Mouse (Mus musculus) mouse embryonic stem cell (cell line): ENCODE results near the gene Vmn1r69.

ENCODE experiments used
- in situ Hi-C, 2 experiments: fragments of 300-500 bp; cut with MboI; formaldehyde crosslinking; loops; 1 replicate in 1 of 2; 3 replicates in 1 of 2; pipeline ENCODE4 v1.14.3; 2019 to 2020; ENCODE audit warnings: low sequenced_read_pairs in 2 of 2, low pct_unique_long_range_greater_than_20kb in 1 of 2, mixed read lengths in 1 of 2; ENCODE audit not compliant: unreplicated experiment in 1 of 2

Vmn1r69 gene

DNA sequence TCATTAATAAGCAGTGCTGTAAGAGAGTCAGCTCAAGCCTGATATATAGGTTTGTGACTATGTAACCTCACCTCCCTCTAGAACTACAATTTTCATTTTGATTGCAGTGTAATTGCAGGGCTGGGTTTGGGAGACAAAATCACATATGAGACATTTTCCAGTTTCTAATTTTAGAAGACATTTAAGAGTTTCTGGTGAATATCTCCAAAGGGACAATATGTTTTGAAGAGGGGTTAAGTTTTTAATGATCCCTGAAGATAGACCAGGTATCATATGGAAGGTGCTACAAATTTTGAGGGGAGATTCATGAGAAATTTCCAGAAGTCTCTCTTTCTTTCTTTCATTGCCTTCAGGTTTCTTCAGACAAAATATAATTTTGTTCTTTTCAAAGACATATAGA, at the start of gene Vmn1r69:
TSS of gene Vmn1r69 (minus strand) at position 101 of the 400 bp plus-strand sequence.
- in situ Hi-C loops = no loop called here

GRCm38 (mm10) chr7:10631232-10631631, 17.8 kb upstream of the Vmn1r69 start, which contains the start of gene Vmn1r70:
TSS of gene Vmn1r70 (plus strand) at chr7:10631532.
- in situ Hi-C loops = loop anchor here in 1 of 2 experiments (25.0 kb wide), 1 partner anchor 106 kb away; no protein-coding TSS in a partner anchor

- in situ Hi-C loops = loop anchor here in 1 of 2 experiments (25.0 kb wide), 1 partner anchor 96 kb away; no protein-coding TSS in a partner anchor
Observed at GRCm38 (mm10) chr7:10558385-10558784, 55.1 kb downstream of the Vmn1r69 start, which contains the start of gene Vmn1r68. TSS of gene Vmn1r68 (minus strand) at chr7:10558485.
